Mouse (Mus musculus) limb, embryonic 10.5 days (tissue): ENCODE results near the gene Otop1. TPM values are rescaled to one million over a fixed set of nuclear protein-coding genes. Genes with fewer than 3 reads are reported as not detected.

Experiments used
- DNase-seq: peaks from one replicate; pipeline ENCODE4 v3.0.0-alpha.2; 2017; ENCODE audit warnings: low spot score
- H3K27ac ChIP-seq: fragments of 300-500 bp; sonication (generic); 2 replicates; pipeline ENCODE4 v1.5.1; 2016; ENCODE audit warnings: mild to moderate bottlenecking
- H3K27me3 ChIP-seq: fragments of 300-500 bp; sonication (generic); 2 replicates; pipeline ENCODE4 v1.6.1; 2016; ENCODE audit warnings: low read depth, mild to moderate bottlenecking; ENCODE audit not compliant: poor library complexity, severe bottlenecking
- H3K36me3 ChIP-seq: fragments of 300-500 bp; sonication (generic); 2 replicates; pipeline ENCODE4 v1.6.1; 2016; ENCODE audit warnings: mild to moderate bottlenecking, moderate library complexity
- H3K4me1 ChIP-seq: fragments of 300-500 bp; sonication (generic); 2 replicates; pipeline ENCODE4 v1.6.1; 2016
- H3K4me3 ChIP-seq: fragments of 300-500 bp; sonication (generic); 2 replicates; pipeline ENCODE4 v1.5.1; 2016; ENCODE audit warnings: mild to moderate bottlenecking, moderate library complexity
- H3K9me3 ChIP-seq: fragments of 300-500 bp; sonication (generic); replicated peaks from 2 replicates; pipeline ENCODE4 v1.6.1; 2016; ENCODE audit warnings: mild to moderate bottlenecking
- WGBS: fragments of 180-500 bp; shearing (Covaris S2); methylation state at CpG from one replicate; pipeline ENCODE4 v1.1.7; 2016; 5-methylcytosine and 5-hydroxymethylcytosine counted together
- polyA plus RNA-seq: library from polyadenylated mRNA; unstranded; fragments of >200 nt; fragmentation: Nextera tagmentation; extraction: Ambion mirVana; gene quantifications from 2 replicates; pipeline ENCODE4 v1.2.1, GENCODE M21; 2016

Gene Otop1
- polyA plus RNA-seq, 1 experiment from 2014 or later: 0.19 TPM

DNA sequence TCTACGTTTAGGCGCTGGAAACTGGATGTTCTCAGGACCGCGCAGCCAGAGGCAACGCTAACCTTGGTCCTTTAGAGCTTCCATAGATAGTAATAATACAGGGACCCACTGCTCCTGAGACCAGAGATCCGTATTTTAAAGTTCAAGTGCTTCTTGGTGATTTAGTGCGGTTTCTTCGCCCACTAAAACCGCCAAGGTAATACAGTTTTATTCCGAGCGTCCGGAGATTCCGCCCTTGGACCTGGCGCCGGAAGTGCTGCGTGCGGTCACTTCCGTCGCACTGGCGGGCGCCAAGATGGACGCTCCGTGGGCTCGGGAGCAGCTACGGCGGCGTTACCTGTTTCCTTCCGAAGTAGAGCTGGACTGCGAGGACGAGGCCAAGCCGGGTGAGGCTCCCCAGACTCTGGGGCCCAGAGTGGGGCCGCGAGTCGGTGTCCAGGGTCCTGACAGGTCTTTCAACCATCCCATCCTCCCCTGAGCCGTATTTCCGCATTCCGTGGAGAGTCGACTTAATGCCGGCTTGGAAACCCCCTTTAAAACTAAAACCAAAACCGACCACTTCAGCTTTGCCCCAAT, 15.6 kb upstream of the Otop1 start, which contains the start of gene Tmem128:
Tmem128 (plus strand) TSS at position 79 of the 576 bp plus-strand sequence.
- under 1% methylated on average over 40 of the region's 40 CpGs for WGBS
- H3K36me3 ChIP-seq: peaks cover 31% of the 10 kb centered on the region
- no peaks in the 10 kb centered on the region for H3K9me3 ChIP-seq
- DNase-seq: peak; percentile 81
- peaks cover 8% of the 10 kb centered on the region for H3K4me1 ChIP-seq
- no peaks in the 10 kb centered on the region for H3K27me3 ChIP-seq
- peak within 1 kb of the TSS; percentile 91 for H3K27ac ChIP-seq
- H3K4me3 ChIP-seq: peak within 1 kb of the TSS; percentile 84

- H3K27ac ChIP-seq: no peak overlapping the region
- H3K36me3 ChIP-seq: peaks cover 48% of the 10 kb centered on the region
Observed at GRCm38 (mm10) chr5:38270942-38271341, 4.8 kb upstream of the Otop1 start.

DNA sequence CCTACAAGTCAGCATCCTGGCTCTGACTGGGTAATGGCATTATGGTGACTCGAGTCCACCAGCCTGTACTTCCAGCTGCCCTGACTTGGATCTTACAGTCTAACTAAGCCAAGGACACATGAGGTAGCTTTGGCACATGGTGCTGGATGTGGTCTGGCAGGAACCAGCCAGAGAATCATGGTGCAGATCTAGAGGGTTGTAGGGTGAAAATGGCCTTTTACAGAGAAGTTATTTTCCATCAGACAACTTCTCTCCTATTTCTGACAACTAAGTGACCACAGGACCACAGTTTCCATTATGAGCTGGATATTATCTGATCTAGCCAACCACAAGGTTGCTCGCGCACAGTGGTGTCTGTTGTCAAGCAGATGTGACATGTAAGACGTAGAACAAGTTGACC, 1.9 kb upstream of the Otop1 start:
- Histone ChIP-seq H3K4me1 (peaks cover 18% of the 10 kb centered on the region), H3K36me3 (peaks cover 22% of the 10 kb centered on the region), H3K4me3 (no peak overlapping the region), H3K9me3 (no peaks in the 10 kb centered on the region), H3K27me3 (peaks cover 61% of the 10 kb centered on the region), H3K27ac (no peak overlapping the region)
- DNase-seq: no peak
- whole genome bisulfite sequencing: 93% methylated on average over 4 of the region's 4 CpGs

More at GRCm38 (mm10) chr5:38270942-38271341, 4.8 kb upstream of the Otop1 start:
- H3K4me3 ChIP-seq: no peak overlapping the region
- H3K9me3 ChIP-seq: no peaks in the 10 kb centered on the region
- peaks cover 32% of the 10 kb centered on the region for H3K27me3 ChIP-seq
- WGBS: 88% methylated on average over 3 of the region's 3 CpGs
- DNase-seq: no peak
- H3K4me1 ChIP-seq: no peaks in the 10 kb centered on the region; the same call in 1 of the 2 replicates

DNA sequence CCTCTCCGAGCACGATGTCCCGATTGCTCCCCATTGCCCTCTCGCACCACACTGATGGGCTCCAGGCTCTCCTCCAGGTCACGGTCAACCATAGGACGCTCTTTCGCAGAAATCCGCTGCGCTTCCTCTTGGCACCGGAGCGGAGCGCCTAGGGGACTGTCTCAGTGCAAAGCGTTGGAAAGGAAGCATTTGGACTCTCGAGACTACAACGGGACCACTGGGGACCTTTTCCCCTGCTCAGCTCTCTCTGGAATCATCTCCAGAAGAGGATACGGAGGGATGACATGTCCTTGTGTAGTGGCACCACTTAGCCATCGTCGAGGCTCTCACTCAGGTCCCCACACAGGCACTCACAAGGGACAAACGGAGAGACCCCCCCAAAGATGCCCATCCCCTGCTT, 679 bp downstream of the Otop1 start:
- WGBS: 2% methylated on average over 19 of the region's 19 CpGs
- peak; percentile 45 for DNase-seq
- Histone ChIP-seq H3K36me3 (peaks cover 1% of the 10 kb centered on the region), H3K4me1 (peaks cover 18% of the 10 kb centered on the region), H3K4me3 (peak overlapping the region; percentile 47; the same call in 1 of the 2 replicates), H3K27me3 (peaks cover 79% of the 10 kb centered on the region), H3K27ac (no peak overlapping the region), H3K9me3 (no peaks in the 10 kb centered on the region)

- peak; percentile 58 for DNase-seq
- Histone ChIP-seq H3K4me3 (peak overlapping the region; percentile 47), H3K9me3 (no peaks in the 10 kb centered on the region), H3K27ac (peak overlapping the region; percentile 38; the same call in 1 of the 2 replicates), H3K27me3 (peaks cover 79% of the 10 kb centered on the region), H3K36me3 (no peaks in the 10 kb centered on the region), H3K4me1 (peaks cover 22% of the 10 kb centered on the region)
- WGBS: 2% methylated on average over 65 of the region's 65 CpGs
Observed at GRCm38 (mm10) chr5:38277098-38277866, 1.5 kb downstream of the Otop1 start.

- Histone ChIP-seq H3K27me3 (peaks cover 76% of the 10 kb centered on the region), H3K27ac (no peak overlapping the region), H3K9me3 (no peaks in the 10 kb centered on the region), H3K4me3 (peak overlapping the region; percentile 47), H3K36me3 (no peaks in the 10 kb centered on the region), H3K4me1 (peaks cover 22% of the 10 kb centered on the region)
- no peak for DNase-seq
- 12% methylated on average over 12 of the region's 12 CpGs for WGBS
Observed at GRCm38 (mm10) chr5:38277936-38278600, 2.3 kb downstream of the Otop1 start.

- WGBS: 53% methylated on average over 1 of the region's 1 CpGs
- peaks cover 22% of the 10 kb centered on the region for H3K4me1 ChIP-seq
- peaks cover 56% of the 10 kb centered on the region for H3K27me3 ChIP-seq
- H3K9me3 ChIP-seq: no peaks in the 10 kb centered on the region
- H3K36me3 ChIP-seq: no peaks in the 10 kb centered on the region
- DNase-seq: no peak
- H3K27ac ChIP-seq: no peak overlapping the region
- no peak overlapping the region for H3K4me3 ChIP-seq
Observed at GRCm38 (mm10) chr5:38280075-38280474, 4.3 kb downstream of the Otop1 start.

DNA sequence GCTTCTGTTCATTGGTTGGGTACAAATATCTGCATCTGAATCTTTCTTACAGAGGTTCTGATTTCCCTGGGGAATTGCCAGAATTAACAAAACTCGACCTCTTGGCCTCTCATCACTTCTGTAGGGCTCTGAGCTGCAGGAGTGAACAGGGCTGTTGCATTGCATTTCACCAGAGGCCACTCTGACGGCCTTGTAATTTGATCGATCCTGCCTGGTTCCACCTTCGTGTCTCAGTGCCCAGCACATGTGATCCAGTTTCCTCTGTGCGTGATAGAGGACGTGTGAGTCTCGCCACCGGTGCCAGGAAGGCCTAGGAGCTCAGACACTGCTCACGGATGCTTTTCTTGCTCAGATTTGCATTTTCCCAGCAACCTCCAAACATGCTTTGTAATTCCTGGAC, 10.0 kb downstream of the Otop1 start:
- H3K27me3 ChIP-seq: no peaks in the 10 kb centered on the region
- no peak overlapping the region for H3K4me3 ChIP-seq
- 55% methylated on average over 9 of the region's 9 CpGs for WGBS
- peaks cover 8% of the 10 kb centered on the region; the same call in 1 of the 2 replicates for H3K4me1 ChIP-seq
- no peaks in the 10 kb centered on the region for H3K36me3 ChIP-seq
- DNase-seq: no peak
- no peaks in the 10 kb centered on the region for H3K9me3 ChIP-seq
- no peak overlapping the region for H3K27ac ChIP-seq

DNA sequence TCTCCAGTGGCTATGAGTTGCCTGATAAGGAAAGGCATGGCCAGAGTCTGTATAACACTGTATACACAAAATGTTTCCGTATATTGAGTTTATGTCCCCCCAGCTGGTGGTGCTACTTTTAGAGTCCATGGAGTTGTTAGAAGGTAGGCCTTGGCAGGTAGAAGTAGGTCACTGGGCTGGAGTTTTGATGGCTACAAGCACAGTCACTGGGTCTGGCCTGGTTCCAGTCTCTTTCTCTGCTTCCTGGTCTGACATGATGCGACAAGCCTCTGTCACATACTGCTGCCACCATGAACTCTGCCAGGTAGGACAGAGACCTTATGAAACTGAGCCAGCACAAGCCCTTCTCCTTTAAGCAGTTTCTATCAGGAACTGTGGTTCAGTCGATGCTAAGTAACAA, 12.7 kb downstream of the Otop1 start:
- H3K27me3 ChIP-seq: no peaks in the 10 kb centered on the region
- H3K4me1 ChIP-seq: peaks cover 4% of the 10 kb centered on the region; the same call in 1 of the 2 replicates
- no peak for DNase-seq
- H3K36me3 ChIP-seq: no peaks in the 10 kb centered on the region
- no peaks in the 10 kb centered on the region for H3K9me3 ChIP-seq
- no peak overlapping the region for H3K4me3 ChIP-seq
- no peak overlapping the region for H3K27ac ChIP-seq
- 89% methylated on average over 3 of the region's 3 CpGs for WGBS

- 92% methylated on average over 12 of the region's 12 CpGs for WGBS
- H3K4me1 ChIP-seq: peaks cover 16% of the 10 kb centered on the region
- no peaks in the 10 kb centered on the region for H3K36me3 ChIP-seq
- no peaks in the 10 kb centered on the region for H3K9me3 ChIP-seq
- H3K27ac ChIP-seq: no peak overlapping the region
- DNase-seq: no peak
- 0 out of 2 replicates have a peak, but pooled peaks cover 4% of the 10 kb centered on the region for H3K27me3 ChIP-seq
- no peak overlapping the region for H3K4me3 ChIP-seq
Observed at GRCm38 (mm10) chr5:38301761-38302411, 26.1 kb downstream of the Otop1 start.

GRCm38 (mm10) chr5:38302651-38303050, 26.9 kb downstream of the Otop1 start:
- Histone ChIP-seq H3K4me1 (peaks cover 16% of the 10 kb centered on the region), H3K9me3 (no peaks in the 10 kb centered on the region), H3K27ac (no peak overlapping the region), H3K27me3 (0 out of 2 replicates have a peak, but pooled peaks cover 4% of the 10 kb centered on the region), H3K4me3 (no peak overlapping the region), H3K36me3 (no peaks in the 10 kb centered on the region)
- DNase-seq: no peak
- WGBS: 62% methylated on average over 12 of the region's 12 CpGs

GRCm38 (mm10) chr5:38305241-38305640, 29.5 kb downstream of the Otop1 start:
- Histone ChIP-seq H3K4me1 (0 out of 2 replicates have a peak, but pooled peaks cover 7% of the 10 kb centered on the region), H3K27me3 (0 out of 2 replicates have a peak, but pooled peaks cover 11% of the 10 kb centered on the region), H3K27ac (no peak overlapping the region), H3K9me3 (no peaks in the 10 kb centered on the region), H3K36me3 (no peaks in the 10 kb centered on the region), H3K4me3 (no peak overlapping the region)
- WGBS: 66% methylated on average over 2 of the region's 2 CpGs
- no peak for DNase-seq
